Mouse (Mus musculus) limb, embryonic 14.5 days (tissue): Measurements from ENCODE around the gene Timp3. TPM values are rescaled to one million over a fixed set of nuclear protein-coding genes. Genes with fewer than 3 reads are reported as not detected.
A peak's percentile ranks its signal among the peaks of the same experiment; 100 is the strongest.

Experiments
- ATAC-seq: fragments of 200-750 bp; cut with Nextera tagmentation; 2 replicates; pipeline ENCODE4 v1.8.0; 2017; ENCODE audit warnings: low read depth, moderate number of reproducible peaks, moderate TSS enrichment; ENCODE audit not compliant: low FRiP score
- DNase-seq: peaks from one replicate; pipeline ENCODE4 v3.0.0-alpha.2; 2015; ENCODE audit warnings: low spot score
- H3K27ac ChIP-seq: fragments of 300-500 bp; sonication (generic); replicated peaks from 2 replicates; pipeline ENCODE4 v1.5.1; 2014; ENCODE audit warnings: low read depth, mild to moderate bottlenecking, low read length, moderate library complexity, mixed read lengths
- H3K27me3 ChIP-seq: fragments of 300-500 bp; sonication (generic); 2 replicates; pipeline ENCODE4 v1.6.1; 2014; ENCODE audit warnings: low read length, mixed read lengths; ENCODE audit not compliant: control insufficient read depth, insufficient read depth
- H3K36me3 ChIP-seq: fragments of 300-500 bp; sonication (generic); 2 replicates; pipeline ENCODE4 v1.6.1; 2014; ENCODE audit warnings: mild to moderate bottlenecking, low read length, moderate library complexity, mixed read lengths; ENCODE audit not compliant: control insufficient read depth, insufficient read depth
- H3K4me1 ChIP-seq: fragments of 300-500 bp; sonication (generic); 2 replicates; pipeline ENCODE4 v1.6.1; 2014; ENCODE audit warnings: antibody characterized with exemption, low read length, mixed read lengths; ENCODE audit not compliant: control insufficient read depth, insufficient read depth
- H3K4me2 ChIP-seq: fragments of 300-500 bp; sonication (generic); replicated peaks from 2 replicates; pipeline ENCODE4 v1.6.1; 2014; ENCODE audit warnings: low read depth, mild to moderate bottlenecking, low read length, moderate library complexity; ENCODE audit not compliant: severe bottlenecking
- H3K4me3 ChIP-seq: fragments of 300-500 bp; sonication (generic); replicated peaks from 2 replicates; pipeline ENCODE4 v1.5.1; 2014; ENCODE audit warnings: low read length
- H3K9ac ChIP-seq: fragments of 300-500 bp; sonication (generic); 2 replicates; pipeline ENCODE4 v1.6.1; 2014; ENCODE audit warnings: mild to moderate bottlenecking, low read depth, low read length, moderate library complexity; ENCODE audit not compliant: severe bottlenecking
- H3K9me3 ChIP-seq: fragments of 300-500 bp; sonication (generic); 2 replicates; pipeline ENCODE4 v1.6.1; 2016; ENCODE audit warnings: low read length; ENCODE audit not compliant: control insufficient read depth
- POLR2A ChIP-seq: fragments of 200-500 bp; IDR thresholded peaks from 2 replicates; pipeline ENCODE4 v1.8.0; 2012; ENCODE audit warnings: inconsistent platforms, mild to moderate bottlenecking, moderate library complexity, borderline replicate concordance; ENCODE audit not compliant: insufficient read depth, insufficient read length; ENCODE audit errors: extremely low read depth
- WGBS: fragments of 180-500 bp; shearing (Covaris S2); extraction: QIAGEN DNeasy Blood & Tissue Kit; methylation state at CpG from one replicate; pipeline ENCODE4 v1.1.7; 2014; 5-methylcytosine and 5-hydroxymethylcytosine counted together
- polyA plus RNA-seq, 2 experiments: library from polyadenylated mRNA; depleted of rRNA in 1 of 2; stranded (reverse) in 1 of 2; unstranded in 1 of 2; fragments of >200 nt; fragmentation: Nextera tagmentation in 1 of 2; extraction: Ambion mirVana in 1 of 2; gene quantifications; 2 replicates each; pipeline versions ENCODE4 v1.2.1 to v1.2.3; 2012 to 2014

Timp3 gene
- polyA plus RNA-seq, 2 experiments = 57.4 to 66.5 TPM

- no peak for TF ChIP-seq POLR2A
- 10% methylated on average over 7 of the region's 7 CpGs for WGBS
- peak overlapping the region; percentile 79 for H3K27ac ChIP-seq
- ATAC-seq (peak; percentile 24; the same call in 1 of the 2 replicates), DNase-seq (peak; percentile 77)
- H3K36me3 ChIP-seq = no peaks in the 10 kb centered on the region
- H3K27me3 ChIP-seq = no peaks in the 10 kb centered on the region
- peaks cover 52% of the 10 kb centered on the region for H3K4me1 ChIP-seq
- H3K4me3 ChIP-seq = no peak overlapping the region
- no peak overlapping the region for H3K9ac ChIP-seq
- H3K9me3 ChIP-seq = no peaks in the 10 kb centered on the region
- no peak overlapping the region for H3K4me2 ChIP-seq
Observed at GRCm38 (mm10) chr10:86331681-86332281, 31.6 kb downstream of the Timp3 start.

- 77% methylated on average over 3 of the region's 3 CpGs for WGBS
- Histone ChIP-seq H3K9ac (no peak overlapping the region), H3K4me3 (no peak overlapping the region), H3K4me2 (no peak overlapping the region), H3K9me3 (no peaks in the 10 kb centered on the region), H3K27ac (no peak overlapping the region), H3K4me1 (peaks cover 63% of the 10 kb centered on the region), H3K27me3 (no peaks in the 10 kb centered on the region), H3K36me3 (no peaks in the 10 kb centered on the region)
- ATAC-seq (no peak), DNase-seq (no peak)
- TF ChIP-seq POLR2A = no peak
Observed at GRCm38 (mm10) chr10:86332942-86333341, 32.8 kb downstream of the Timp3 start.

- WGBS = 38% methylated on average over 8 of the region's 8 CpGs
- no peaks in the 10 kb centered on the region for H3K27me3 ChIP-seq
- H3K4me2 ChIP-seq = no peak overlapping the region
- ATAC-seq = no peak
- peaks cover 72% of the 10 kb centered on the region for H3K4me1 ChIP-seq
- TF ChIP-seq POLR2A = no peak
- no peak overlapping the region for H3K4me3 ChIP-seq
- no peak overlapping the region for H3K27ac ChIP-seq
- no peak overlapping the region for H3K9ac ChIP-seq
- no peaks in the 10 kb centered on the region for H3K36me3 ChIP-seq
- no peaks in the 10 kb centered on the region for H3K9me3 ChIP-seq
- DNase-seq = no peak
Observed at GRCm38 (mm10) chr10:86334581-86334980, 34.4 kb downstream of the Timp3 start.

- H3K4me1 ChIP-seq = peaks cover 67% of the 10 kb centered on the region
- H3K9ac ChIP-seq = no peak overlapping the region
- H3K4me2 ChIP-seq = no peak overlapping the region
- no peaks in the 10 kb centered on the region for H3K36me3 ChIP-seq
- H3K4me3 ChIP-seq = no peak overlapping the region
- no peaks in the 10 kb centered on the region for H3K9me3 ChIP-seq
- no peak for TF ChIP-seq POLR2A
- H3K27ac ChIP-seq = no peak overlapping the region
- H3K27me3 ChIP-seq = no peaks in the 10 kb centered on the region
- ATAC-seq (no peak), DNase-seq (peak; percentile 13)
- WGBS = 53% methylated on average over 1 of the region's 1 CpGs
Observed at GRCm38 (mm10) chr10:86336506-86336905, 36.3 kb downstream of the Timp3 start.

GRCm38 (mm10) chr10:86337239-86337638, 37.1 kb downstream of the Timp3 start:
- H3K4me1 ChIP-seq = peaks cover 65% of the 10 kb centered on the region
- ATAC-seq (no peak), DNase-seq (peak; percentile 14)
- no peak overlapping the region for H3K4me2 ChIP-seq
- no peaks in the 10 kb centered on the region for H3K27me3 ChIP-seq
- no peaks in the 10 kb centered on the region for H3K9me3 ChIP-seq
- H3K27ac ChIP-seq = no peak overlapping the region
- 31% methylated on average over 3 of the region's 3 CpGs for WGBS
- no peaks in the 10 kb centered on the region for H3K36me3 ChIP-seq
- no peak overlapping the region for H3K4me3 ChIP-seq
- H3K9ac ChIP-seq = no peak overlapping the region
- TF ChIP-seq POLR2A = no peak
